Mouse (Mus musculus) urinary bladder, postnatal 25 days (tissue): ENCODE data around the gene Slc2a4.
"Not testable (repeated sequence)": the region's sequence is repeated elsewhere in the genome, so short reads cannot be mapped to it uniquely, and the experiment has no call there.

ENCODE experiments used
- DNase-seq: peaks from one replicate; pipeline ENCODE4 v3.0.0; 2022; ENCODE audit warnings: low spot score

Slc2a4 gene

GRCm38 (mm10) chr11:69970775-69971174 lies 22.8 kb upstream of the Slc2a4 start:
- no peak for DNase-seq

GRCm38 (mm10) chr11:69970222-69970621 lies 22.2 kb upstream of the Slc2a4 start:
- DNase-seq: no peak

DNA sequence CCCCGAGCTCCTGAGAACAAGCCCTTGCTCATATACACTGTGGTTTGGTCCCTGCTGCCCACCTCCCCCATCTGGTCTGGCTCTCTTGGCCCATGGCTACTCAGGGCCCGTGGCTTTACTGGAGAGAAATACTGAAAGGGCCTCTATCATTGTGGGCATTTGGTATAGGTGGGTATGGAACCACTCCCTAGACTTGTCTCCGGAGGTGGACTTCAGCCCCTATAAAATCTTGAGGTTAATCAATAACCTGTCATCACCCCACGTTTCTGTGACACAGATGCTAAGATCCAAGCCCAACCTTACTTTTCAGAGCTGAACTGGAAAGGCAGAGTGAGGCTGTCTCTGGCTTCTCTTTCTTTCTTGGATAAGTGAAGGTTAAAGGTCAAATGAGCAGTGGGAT lies 20.8 kb upstream of the Slc2a4 start:
- no peak for DNase-seq

- DNase-seq: no peak
Measured at GRCm38 (mm10) chr11:69966860-69967517, 19.0 kb upstream of the Slc2a4 start.

DNA sequence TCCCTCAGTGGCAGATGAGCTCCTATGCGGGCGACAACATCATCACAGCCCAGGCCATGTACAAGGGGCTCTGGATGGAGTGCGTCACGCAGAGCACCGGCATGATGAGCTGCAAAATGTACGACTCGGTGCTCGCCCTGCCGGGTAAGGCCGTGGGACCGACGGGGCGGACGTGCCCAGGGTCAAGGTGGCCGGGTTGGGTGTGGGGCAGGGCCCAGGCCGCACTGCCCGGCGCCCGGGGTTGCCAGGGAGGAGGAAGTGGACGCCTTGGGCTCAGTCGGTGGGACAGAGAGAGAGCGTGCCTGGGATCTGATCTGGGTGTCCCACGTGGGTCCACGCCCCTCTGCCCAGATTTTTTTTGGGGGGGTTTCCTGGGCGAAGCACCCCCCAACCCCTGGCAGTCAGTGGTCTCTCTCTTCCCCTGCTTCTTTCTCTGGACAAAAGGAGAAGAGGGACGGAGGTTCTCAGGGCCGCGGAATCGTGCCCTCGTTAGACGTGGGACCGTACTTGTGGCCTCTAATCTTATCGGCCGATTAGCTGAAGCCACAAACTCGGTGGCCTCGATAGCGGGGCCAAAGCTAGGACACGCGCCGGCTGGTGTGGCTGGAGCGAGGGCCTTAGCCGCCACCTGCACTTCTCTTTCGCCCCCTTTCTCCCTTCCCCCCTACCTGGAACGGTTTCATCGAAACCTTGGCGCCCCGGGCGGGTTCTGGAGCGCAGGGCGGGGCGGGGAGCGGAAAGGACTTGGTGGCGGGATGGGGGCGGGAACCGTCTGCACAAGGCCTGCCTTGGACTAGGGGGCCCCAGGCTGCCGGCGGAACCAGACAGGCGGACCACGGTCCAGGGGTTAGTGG lies 18.2 kb upstream of the Slc2a4 start:
- DNase-seq: peak; percentile 58

DNA sequence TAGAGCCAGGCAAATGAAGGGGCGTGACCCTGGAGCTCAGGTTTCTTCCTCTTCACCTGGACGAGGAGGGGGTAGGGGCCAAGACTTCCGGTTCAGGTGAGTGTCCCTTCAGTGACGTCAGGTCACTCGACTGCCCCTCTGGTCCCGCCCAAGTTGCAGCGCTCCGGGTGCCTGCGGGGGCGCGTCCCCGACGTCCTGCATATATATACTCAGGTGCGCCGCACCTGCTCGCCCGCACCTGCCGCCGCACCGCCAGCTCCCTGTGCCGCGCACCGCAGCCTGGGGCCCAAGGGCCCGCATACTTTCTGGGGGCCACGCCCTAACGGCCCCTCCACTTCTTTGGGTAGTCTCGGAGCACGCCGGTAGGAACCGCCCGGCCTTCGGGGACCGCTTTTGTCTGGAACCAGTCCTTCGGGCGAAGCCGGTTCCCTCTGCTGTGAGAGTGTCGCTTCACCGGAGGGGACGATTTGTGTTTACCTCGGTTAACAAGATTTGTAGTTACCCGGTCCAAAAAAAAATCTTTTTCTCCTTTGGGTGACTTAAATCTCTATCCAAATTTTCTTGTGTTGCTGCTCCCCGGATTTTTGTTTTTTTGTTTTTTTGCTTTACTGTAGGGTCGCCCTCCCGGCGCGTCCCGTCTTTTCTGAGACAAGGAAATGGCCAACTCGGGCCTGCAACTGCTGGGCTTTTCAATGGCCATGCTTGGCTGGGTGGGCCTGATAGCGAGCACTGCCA lies 17.4 kb upstream of the Slc2a4 start:
- peak; percentile 42 for DNase-seq

DNA sequence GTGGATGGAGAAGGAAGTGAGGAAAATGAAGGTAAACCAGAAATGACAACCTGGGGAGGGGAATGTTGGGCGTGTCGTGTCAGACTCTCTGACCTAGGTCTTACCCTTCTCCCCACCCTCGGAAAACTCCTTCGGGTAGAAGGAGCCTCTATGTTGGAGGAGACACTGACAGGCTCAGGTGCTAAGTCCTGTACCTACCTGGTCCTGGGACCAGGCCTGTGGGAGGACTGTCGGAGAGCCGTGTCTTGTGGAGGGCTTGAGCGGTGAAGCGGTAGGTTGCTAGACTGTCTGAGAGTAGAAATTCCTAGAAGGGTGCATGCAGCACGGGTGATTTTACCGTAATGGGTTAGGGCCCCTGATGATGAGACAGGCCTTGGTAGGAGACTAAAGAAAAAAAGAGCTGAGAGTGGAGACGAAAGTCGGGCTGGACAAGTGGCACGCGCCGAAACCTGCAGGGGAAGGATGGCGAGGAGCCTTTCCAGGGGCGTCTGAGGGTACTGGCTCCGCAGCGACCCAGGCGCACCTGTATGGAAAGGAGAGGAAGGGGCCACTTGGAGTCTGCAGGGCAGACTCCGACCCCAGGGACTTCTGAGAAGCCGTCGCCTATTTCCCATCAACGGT lies 16.8 kb upstream of the Slc2a4 start, which contains the start of gene Cldn7:
TSS of gene Cldn7 (plus strand) at position 130 of the 621 bp plus-strand sequence.
- DNase-seq: peak; percentile 19

DNA sequence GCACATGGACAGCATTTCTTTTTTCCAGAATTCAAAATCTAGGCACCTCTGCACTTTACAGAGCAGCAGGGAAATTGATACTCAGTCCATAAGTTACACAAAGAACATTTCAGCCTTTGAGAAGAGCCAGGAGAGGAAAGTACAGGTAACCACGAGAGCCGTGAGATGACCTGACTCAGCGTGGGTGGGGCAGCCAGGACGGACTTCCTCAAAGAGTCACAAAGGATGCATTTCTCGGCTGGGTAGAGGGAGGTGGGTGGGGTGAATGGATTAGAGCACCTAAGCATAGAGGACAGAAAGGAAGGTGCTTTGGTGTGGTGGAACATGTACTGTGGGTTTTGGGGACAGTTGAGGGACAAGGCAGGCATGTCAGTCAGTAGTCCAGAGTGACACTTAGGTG lies 13.9 kb upstream of the Slc2a4 start:
- no peak for DNase-seq

- no peak for DNase-seq
Measured at GRCm38 (mm10) chr11:69960616-69961015, 12.6 kb upstream of the Slc2a4 start.

DNA sequence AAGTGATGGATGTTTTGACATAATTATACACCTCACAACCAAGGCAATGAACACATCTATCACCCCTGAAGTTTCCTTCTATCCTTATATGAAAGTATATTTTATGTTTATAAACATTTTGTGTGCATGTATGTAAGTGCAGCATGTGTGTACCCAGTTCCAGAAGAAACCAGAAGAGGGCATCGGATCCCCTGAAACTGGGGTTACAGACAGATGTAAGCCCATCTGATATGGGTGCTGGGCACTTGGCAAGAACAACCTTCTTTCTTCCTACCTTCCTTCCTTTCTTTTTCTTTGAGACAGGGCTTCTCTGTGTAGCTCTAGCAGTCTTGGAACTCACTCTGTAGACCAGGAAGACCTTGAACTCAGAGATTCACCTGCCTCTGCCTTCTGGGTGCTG lies 8.2 kb upstream of the Slc2a4 start:
- no peak for DNase-seq

- DNase-seq: not testable (repeated sequence)
Measured at GRCm38 (mm10) chr11:69955618-69956017, 7.6 kb upstream of the Slc2a4 start.

DNA sequence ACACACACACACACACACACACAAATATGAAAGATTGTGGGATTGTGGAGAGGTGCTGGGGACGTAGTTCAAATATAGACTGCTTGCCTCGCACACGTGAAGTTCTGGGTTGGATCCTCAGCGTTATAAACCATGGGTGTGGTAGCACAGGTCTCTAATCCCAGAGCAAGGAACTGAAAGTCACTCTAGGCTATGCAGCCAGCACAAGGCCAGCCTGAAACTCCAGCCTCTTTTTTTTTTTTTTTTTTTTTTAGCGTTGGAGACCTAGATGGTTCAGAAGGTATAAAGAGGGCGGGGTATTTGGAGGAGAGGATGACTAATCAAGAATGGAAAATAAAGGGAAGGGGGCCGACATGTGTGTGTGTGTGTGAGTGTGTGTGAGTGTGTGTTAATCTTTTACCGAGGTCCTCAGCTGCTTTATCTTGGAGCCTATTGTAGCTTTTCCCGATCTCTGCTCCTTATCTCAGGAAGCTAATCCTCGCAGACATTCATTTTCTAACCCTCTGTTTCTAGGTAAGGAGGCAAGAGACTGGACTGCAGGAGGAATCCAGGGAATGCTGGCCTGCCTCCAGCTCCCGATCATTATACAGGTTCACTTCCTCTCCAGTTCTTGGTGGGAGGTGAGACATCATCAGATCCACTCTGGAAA lies 5.4 kb upstream of the Slc2a4 start:
- DNase-seq: no peak

DNA sequence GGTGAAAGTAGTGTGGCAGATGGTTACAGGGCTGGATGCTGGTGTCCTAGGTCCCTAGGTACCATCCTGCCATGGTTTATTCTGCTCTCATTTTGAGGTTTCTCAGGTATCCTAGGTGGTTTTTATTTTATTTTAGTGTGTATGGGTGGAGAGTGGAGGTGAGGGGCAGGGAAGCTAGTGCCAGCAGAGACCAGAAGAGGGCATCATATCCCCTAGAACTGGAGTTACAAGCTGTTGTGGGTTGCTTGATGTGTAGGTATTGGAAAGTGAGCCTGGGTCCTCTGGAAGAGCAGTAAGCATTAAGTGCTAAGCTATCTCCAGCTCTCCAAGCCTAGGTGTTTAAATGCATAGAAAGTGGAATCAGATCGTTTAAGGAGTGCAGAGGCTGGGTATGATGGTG lies 4.3 kb upstream of the Slc2a4 start:
- no peak for DNase-seq

- DNase-seq: no peak
Measured at GRCm38 (mm10) chr11:69950807-69951459, 2.9 kb upstream of the Slc2a4 start.

DNA sequence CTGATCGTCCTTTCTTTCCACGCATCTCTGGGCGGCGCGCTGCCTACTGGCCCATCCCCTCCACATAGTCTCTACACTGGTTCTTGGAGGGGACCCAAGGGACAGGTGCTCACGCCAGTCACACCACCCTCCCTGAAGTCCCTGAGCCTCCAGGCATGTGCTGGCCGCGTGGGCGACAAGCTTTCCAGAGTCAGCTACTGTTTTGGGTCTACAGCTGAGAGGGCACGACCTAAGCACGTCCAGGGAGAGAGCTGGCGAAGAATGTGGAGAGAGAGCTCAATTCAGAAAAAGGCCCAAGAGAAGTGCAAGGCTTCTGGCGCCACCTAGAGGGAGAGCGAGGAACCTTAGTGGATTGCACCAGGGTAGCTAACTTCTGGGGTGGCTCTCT lies 769 bp upstream of the Slc2a4 start:
- DNase-seq: peak; percentile 78

- no peak for DNase-seq
Measured at GRCm38 (mm10) chr11:69947337-69948065, 487 bp downstream of the Slc2a4 start.

GRCm38 (mm10) chr11:69945997-69946891 lies 1.7 kb downstream of the Slc2a4 start:
- no peak for DNase-seq

GRCm38 (mm10) chr11:69945216-69945615 lies 2.8 kb downstream of the Slc2a4 start:
- no peak for DNase-seq

DNA sequence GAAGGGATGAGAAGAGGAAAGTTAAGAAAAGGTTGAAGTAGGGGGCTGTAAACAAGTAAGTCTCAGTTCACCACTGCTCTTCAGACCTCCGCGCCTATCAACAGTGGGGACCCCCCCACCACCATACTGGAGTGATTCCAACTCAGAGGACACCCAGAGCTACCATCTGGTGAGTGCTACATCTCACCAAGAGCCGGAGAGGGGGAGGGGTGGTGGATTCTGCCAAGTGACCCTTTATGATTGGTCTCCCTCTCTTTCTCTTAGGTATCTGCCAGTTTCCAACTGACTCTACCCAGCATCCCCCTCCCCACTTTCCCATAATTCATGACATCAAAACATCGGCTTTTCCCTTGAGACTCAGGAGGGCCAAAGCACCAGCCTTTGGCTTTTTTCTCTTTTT lies 7.0 kb downstream of the Slc2a4 start:
- no peak for DNase-seq

GRCm38 (mm10) chr11:69939731-69940130 lies 8.3 kb downstream of the Slc2a4 start:
- no peak for DNase-seq
